Mouse (Mus musculus): Measurements from ENCODE around the gene Nelfe.

- no peak for TF ChIP-seq CTCF (IDR thresholded peaks at IDR 0.05; ENCODE audit: extremely low read depth, insufficient read length, insufficient replicate concordance, low read depth, low read length)
- no peak for TF ChIP-seq POLR2A (IDR thresholded peaks at IDR 0.05; ENCODE audit: low read depth, low read length)
Measured at GRCm38 (mm10) chr17:34865981-34866380, 15.8 kb downstream of the Nelfe start.
